Mouse (Mus musculus): Measurements from ENCODE around the gene Fh1. TPM values are rescaled to one million over a fixed set of nuclear protein-coding genes. Genes with fewer than 3 reads are reported as not detected.
A peak's percentile ranks its signal among the peaks of the same experiment; 100 is the strongest.

Gene Fh1
- total and polyA plus RNA-seq, 3 experiments, result 159 to 186 TPM; not detected in 1

DNA sequence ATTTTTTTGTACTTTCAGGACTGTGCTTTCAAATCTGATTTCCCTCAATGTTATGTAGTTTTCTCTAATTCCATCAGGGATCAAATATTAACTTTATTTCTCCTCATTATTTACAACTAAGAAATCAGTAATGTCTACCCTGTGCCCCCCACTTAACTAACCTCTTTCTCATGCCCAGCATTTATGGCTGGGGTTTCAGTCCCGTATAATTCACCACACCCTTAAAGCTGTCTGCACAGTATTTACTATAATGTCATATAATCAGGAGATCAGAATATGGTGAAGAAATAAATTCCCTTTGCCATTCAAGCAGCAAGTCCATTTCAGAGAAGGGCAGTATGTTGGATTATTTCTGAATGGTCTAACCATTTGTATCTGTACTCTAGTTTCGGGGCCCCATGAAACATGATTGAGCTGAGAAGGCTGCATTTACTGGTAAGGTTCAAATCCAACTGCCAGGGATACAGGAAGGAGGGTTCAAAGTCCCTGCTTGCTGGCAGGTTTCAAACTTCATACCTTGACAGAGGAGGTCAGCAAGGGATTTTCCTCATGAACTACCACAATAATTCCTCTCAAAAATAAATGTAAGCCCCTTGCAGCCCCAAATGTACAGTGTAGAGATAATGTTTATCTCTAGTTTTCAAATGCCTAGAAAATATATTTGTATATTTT lies 46.9 kb downstream of the Fh1 start:
- H3K27ac ChIP-seq (ENCODE audit: control insufficient read depth, low read depth, low read length), result no peak overlapping the region
- H3K4me3 ChIP-seq (ENCODE audit: control insufficient read depth in 1 of 2, insufficient read depth in 1 of 2, low read depth in 2 of 2, low read length in 2 of 2), result no peak overlapping the region
- TF ChIP-seq CHD2 (IDR thresholded peaks at IDR 0.05; ENCODE audit: low read length) (no peak), CHD1 (IDR thresholded peaks at IDR 0.05; ENCODE audit: low read depth, low read length) (no peak), ETS1 (IDR thresholded peaks at IDR 0.05; ENCODE audit: low read depth, low read length) (no peak)
- peaks cover 0 to 3% of the 10 kb centered on the region in 2 experiments; a peak in 2 of 4 replicates for H3K4me1 ChIP-seq (ENCODE audit: control insufficient read depth in 1 of 2, insufficient read depth in 2 of 2, low read length in 2 of 2)
- no peak for DNase-seq (ENCODE audit: low read depth, low spot score)
- H3K9me3 ChIP-seq (replicated peaks; ENCODE audit: insufficient read depth, low read length), result no peaks in the 10 kb centered on the region
- H3K9ac ChIP-seq (ENCODE audit: control insufficient read depth, low read depth, low read length, poor library complexity, severe bottlenecking), result no peak overlapping the region
- peaks cover 0 to 5% of the 10 kb centered on the region in 2 experiments; a peak in 1 of 4 replicates for H3K36me3 ChIP-seq (ENCODE audit: control insufficient read depth in 1 of 2, insufficient read depth in 2 of 2, low read length in 2 of 2)
- H3K79me2 ChIP-seq (ENCODE audit: control insufficient read depth, insufficient read depth, low read length, poor library complexity), result no peaks in the 10 kb centered on the region
- no peaks in the 10 kb centered on the region for H3K27me3 ChIP-seq (ENCODE audit: control insufficient read depth in 1 of 2, insufficient read depth in 2 of 2, low read length in 2 of 2)

DNA sequence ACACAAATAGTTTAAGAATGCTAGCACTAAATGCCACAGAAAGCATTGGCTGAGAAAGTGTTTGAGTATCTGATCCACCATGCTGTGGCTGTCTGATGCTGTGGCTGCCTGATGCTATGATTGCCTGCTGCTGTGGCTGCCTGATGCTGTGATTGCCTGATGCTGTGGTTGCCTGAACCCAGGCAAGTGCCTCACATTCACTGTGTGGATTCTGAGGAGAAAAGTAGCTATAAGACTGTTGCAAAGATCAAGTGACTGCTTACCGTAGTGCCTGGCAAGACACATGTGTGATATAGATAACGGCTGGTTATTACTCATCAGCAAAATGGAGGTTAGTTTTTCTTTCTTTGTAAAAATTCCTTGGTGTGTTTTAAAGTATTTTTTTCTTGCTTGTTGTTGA lies 51.3 kb downstream of the Fh1 start:
- H3K27me3 ChIP-seq (ENCODE audit: control insufficient read depth in 1 of 2, insufficient read depth in 2 of 2, low read length in 2 of 2), result no peaks in the 10 kb centered on the region
- peak; percentile 79 for DNase-seq (ENCODE audit: low read depth, low spot score)
- no peak overlapping the region for H3K4me3 ChIP-seq (ENCODE audit: control insufficient read depth in 1 of 2, insufficient read depth in 1 of 2, low read depth in 2 of 2, low read length in 2 of 2)
- H3K9ac ChIP-seq (ENCODE audit: control insufficient read depth, low read depth, low read length, poor library complexity, severe bottlenecking), result no peak overlapping the region
- no peaks in the 10 kb centered on the region for H3K9me3 ChIP-seq (replicated peaks; ENCODE audit: insufficient read depth, low read length)
- peaks cover 0 to 3% of the 10 kb centered on the region in 2 experiments; a peak in 2 of 4 replicates for H3K4me1 ChIP-seq (ENCODE audit: control insufficient read depth in 1 of 2, insufficient read depth in 2 of 2, low read length in 2 of 2)
- peaks cover 0 to 9% of the 10 kb centered on the region in 2 experiments; a peak in 1 of 4 replicates for H3K36me3 ChIP-seq (ENCODE audit: control insufficient read depth in 1 of 2, insufficient read depth in 2 of 2, low read length in 2 of 2)
- TF ChIP-seq JUND (IDR thresholded peaks at IDR 0.05; ENCODE audit: low read depth, low read length), result no peak
- peak; percentile 92 for TF ChIP-seq RCOR1 (IDR thresholded peaks at IDR 0.05; ENCODE audit: low read depth, low read length)
- TF ChIP-seq TBP (IDR thresholded peaks at IDR 0.05; ENCODE audit: low read depth, low read length), result no peak
- TF ChIP-seq GATA1 (IDR thresholded peaks at IDR 0.05; ENCODE audit: low read depth, low read length), result peak; percentile 81
- no peak for TF ChIP-seq SMC3 (IDR thresholded peaks at IDR 0.05; ENCODE audit: low read depth, low read length)
- peak; percentile 28; the same call in 1 of the 2 replicates for TF ChIP-seq TCF12 (IDR thresholded peaks at IDR 0.05; ENCODE audit: low read depth, low read length)
- no peak for TF ChIP-seq USF2 (IDR thresholded peaks at IDR 0.05; ENCODE audit: borderline replicate concordance in 1 of 2, insufficient read depth in 1 of 2, low read depth in 1 of 2, low read length in 2 of 2)
- 0 out of 2 replicates have a peak, but pooled peaks have one; percentile 9 for TF ChIP-seq MYB (IDR thresholded peaks at IDR 0.05; ENCODE audit: low read depth, low read length)
- no peak for TF ChIP-seq POLR2A (IDR thresholded peaks at IDR 0.05; ENCODE audit: control insufficient read depth in 1 of 2, insufficient read depth in 1 of 2, low read depth in 1 of 2, low read length in 2 of 2, poor library complexity in 1 of 2)
- TF ChIP-seq MAX (IDR thresholded peaks at IDR 0.05; ENCODE audit: low read length), result peak; percentile 19; the same call in 1 of the 2 replicates
- TF ChIP-seq EP300 (IDR thresholded peaks at IDR 0.05; ENCODE audit: low read depth in 1 of 2, low read length in 2 of 2), result peak; percentile 70 to 77
- TF ChIP-seq ZKSCAN1 (IDR thresholded peaks at IDR 0.05; ENCODE audit: low read depth, low read length), result no peak
- no peak for TF ChIP-seq HCFC1 (IDR thresholded peaks at IDR 0.05; ENCODE audit: low read depth, low read length)
- no peak for TF ChIP-seq MEF2A (IDR thresholded peaks at IDR 0.05; ENCODE audit: extremely low read depth, insufficient replicate concordance, low read depth, low read length, poor library complexity, severe bottlenecking)
- no peak for TF ChIP-seq SIN3A (IDR thresholded peaks at IDR 0.05; ENCODE audit: low read length)
- TF ChIP-seq MXI1 (IDR thresholded peaks at IDR 0.05; ENCODE audit: low read depth, low read length), result no peak
- no peak for TF ChIP-seq ZMIZ1 (IDR thresholded peaks at IDR 0.05; ENCODE audit: low read depth, low read length)
- no peak for TF ChIP-seq MAFK (IDR thresholded peaks at IDR 0.05; ENCODE audit: borderline replicate concordance, low read depth, low read length)
- peak; percentile 70 for TF ChIP-seq TAL1 (IDR thresholded peaks at IDR 0.05; ENCODE audit: low read length)
- no peak for TF ChIP-seq USF1 (IDR thresholded peaks at IDR 0.05; ENCODE audit: low read depth, low read length)
- no peak for TF ChIP-seq ELF1 (IDR thresholded peaks at IDR 0.05; ENCODE audit: low read depth, low read length)
- 0 out of 2 replicates have a peak, but pooled peaks have one; percentile 34 for TF ChIP-seq MYC (IDR thresholded peaks at IDR 0.05; ENCODE audit: low read depth, low read length)
- TF ChIP-seq RAD21 (IDR thresholded peaks at IDR 0.05; ENCODE audit: low read depth, low read length), result no peak
- TF ChIP-seq ETS1 (IDR thresholded peaks at IDR 0.05; ENCODE audit: low read depth, low read length), result peak; percentile 56
- H3K79me2 ChIP-seq (ENCODE audit: control insufficient read depth, insufficient read depth, low read length, poor library complexity), result no peaks in the 10 kb centered on the region
- no peak overlapping the region for H3K27ac ChIP-seq (ENCODE audit: control insufficient read depth, low read depth, low read length)

Data from MEL (cell line).